Mouse (Mus musculus) brain, embryonic 18.5 days (tissue): ENCODE results near the gene Tmprss9.
"Not testable (repeated sequence)": the region's sequence is repeated elsewhere in the genome, so short reads cannot be mapped to it uniquely, and the experiment has no call there.

Source experiments
- DNase-seq: peaks from one replicate; pipeline ENCODE4 v3.0.0-alpha.2; 2012; ENCODE audit warnings: low read depth, low spot score

Tmprss9 gene

DNA sequence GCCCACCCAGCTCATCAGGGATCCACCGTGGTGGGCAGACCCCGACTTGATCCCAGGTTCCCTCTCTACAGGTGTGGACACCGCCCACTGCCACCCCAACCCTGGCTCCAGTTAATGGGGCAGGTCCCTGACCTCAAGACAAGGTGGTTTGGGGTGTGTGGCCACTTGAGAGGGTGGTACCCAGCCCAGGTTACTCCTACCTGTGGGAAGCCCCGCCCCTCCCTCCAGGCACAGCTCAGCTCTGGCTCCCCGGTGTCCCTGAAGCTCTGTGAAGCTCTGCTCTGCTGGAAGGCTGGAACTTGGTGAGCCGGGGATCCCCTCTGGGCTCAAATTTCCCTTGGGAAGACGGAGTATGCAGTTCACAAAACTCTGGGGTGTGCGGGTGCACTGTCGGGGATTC lies at the start of gene Tmprss9:
Gene Tmprss9, plus strand, starts transcription at position 268 of the 400 bp plus-strand sequence.
- DNase-seq, result no peak

DNA sequence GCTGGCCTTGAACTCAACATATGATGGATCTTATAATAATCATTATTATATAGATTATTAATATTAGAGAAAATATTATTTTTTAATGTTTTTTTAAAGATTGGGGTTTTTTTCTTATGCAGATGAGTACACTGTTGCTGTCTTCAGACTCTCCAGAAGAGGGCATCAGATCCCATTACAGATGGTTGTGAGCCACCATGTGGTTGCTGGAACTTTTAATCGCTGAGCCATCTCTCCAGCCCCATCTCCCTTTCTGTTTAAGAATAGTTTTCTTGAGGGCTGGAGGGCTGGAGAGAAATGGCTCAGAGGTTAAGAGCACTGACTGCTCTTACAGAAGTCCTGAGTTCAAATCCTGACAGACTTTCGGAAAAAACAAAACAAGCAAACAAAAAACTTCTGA lies 49.7 kb upstream of the Tmprss9 start:
- DNase-seq, result no peak

DNA sequence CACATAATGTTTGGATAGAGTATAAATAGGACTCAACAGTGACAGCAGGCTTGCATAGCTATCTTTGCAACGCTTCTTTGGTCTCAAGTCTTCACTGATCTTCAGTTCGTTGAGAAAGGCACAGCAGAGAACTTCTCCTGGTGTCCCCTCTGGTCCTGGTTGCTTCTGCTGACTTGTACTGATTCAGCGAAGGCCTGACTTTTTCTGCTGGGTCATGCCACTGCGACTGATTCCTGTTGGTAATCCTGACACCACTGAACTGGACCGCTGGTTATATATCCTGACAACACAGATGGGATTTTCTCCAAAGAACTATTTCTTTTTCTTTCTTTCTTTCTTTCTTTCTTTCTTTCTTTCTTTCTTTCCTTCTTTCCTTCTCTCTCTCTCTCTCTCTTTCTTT lies 49.1 kb upstream of the Tmprss9 start:
- no peak for DNase-seq

DNA sequence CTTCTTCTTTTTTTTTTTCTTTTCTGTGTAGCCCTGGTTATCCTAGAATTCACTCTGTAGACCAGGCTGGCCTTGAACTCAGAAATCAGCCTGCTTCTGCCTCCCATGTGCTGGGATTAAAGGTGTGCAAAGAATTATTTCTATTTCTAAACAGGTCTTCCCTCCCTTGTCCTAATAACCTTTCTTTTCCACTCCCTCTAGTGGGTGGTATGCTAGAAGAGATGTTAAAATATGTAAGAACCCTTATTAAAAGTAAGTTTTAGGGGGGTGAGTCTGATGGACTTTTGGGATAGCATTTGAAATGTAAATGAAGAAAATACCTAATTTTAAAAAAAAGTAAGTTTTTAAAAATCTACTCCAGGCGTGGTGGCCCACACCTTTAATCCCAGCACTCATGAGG lies 48.3 kb upstream of the Tmprss9 start:
- no peak for DNase-seq

DNA sequence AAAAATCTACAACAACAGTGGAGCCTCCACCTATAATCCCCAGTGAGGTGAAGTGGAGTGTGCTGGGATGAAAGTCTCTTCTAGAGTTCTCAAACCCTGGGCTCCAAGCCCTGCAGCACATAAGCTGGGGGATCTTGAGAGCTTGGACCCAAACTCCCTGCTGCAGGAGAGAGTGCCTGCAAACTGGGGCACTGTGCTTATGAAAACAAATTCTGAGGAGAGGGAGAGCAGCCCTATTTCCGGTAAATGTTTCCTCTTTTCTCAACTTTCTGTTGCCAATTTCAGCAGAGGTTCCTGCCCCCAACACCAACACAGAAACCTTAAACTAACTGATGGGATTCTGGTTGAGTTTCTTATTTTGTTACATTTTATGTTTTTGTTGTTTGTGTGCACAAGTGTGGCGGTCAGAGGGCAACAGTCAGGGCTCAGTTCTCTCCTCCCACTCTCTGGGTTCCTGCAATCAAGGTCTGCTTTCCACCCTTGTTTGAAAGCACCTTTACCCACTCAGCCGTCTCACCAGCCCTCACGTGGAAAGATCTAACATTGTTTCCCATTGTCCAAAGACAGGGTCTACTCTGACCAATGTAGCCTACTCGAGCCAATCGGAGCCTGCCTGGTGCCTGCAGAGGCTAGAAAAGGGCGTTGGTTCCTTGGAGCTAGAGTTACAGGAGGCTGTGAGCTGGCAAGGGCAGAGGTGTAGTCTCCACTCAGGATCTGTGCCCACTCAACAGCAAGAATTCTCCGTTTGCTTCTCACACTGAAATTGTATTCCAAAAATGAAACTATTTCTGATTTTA lies 47.6 kb upstream of the Tmprss9 start:
- DNase-seq, result no peak

DNA sequence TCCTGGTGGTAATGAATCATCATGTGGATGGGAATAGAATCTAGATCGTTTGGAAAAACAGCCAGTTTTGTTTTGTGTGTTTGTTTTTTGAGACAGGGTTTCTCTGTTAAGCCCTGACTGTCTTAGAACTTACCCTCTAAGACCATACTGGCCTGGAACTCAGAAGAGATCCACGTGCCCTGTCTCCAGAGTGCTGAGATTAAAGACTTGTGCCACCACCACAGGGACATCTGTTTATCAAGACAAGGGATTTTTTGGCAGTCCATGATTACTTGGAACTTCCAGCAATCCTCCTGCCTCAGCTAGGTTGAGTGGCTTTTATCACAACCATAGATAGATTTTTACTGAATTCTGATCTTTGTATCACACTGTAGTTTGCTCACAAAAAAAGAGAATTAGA lies 46.8 kb upstream of the Tmprss9 start:
- DNase-seq, result no peak

DNA sequence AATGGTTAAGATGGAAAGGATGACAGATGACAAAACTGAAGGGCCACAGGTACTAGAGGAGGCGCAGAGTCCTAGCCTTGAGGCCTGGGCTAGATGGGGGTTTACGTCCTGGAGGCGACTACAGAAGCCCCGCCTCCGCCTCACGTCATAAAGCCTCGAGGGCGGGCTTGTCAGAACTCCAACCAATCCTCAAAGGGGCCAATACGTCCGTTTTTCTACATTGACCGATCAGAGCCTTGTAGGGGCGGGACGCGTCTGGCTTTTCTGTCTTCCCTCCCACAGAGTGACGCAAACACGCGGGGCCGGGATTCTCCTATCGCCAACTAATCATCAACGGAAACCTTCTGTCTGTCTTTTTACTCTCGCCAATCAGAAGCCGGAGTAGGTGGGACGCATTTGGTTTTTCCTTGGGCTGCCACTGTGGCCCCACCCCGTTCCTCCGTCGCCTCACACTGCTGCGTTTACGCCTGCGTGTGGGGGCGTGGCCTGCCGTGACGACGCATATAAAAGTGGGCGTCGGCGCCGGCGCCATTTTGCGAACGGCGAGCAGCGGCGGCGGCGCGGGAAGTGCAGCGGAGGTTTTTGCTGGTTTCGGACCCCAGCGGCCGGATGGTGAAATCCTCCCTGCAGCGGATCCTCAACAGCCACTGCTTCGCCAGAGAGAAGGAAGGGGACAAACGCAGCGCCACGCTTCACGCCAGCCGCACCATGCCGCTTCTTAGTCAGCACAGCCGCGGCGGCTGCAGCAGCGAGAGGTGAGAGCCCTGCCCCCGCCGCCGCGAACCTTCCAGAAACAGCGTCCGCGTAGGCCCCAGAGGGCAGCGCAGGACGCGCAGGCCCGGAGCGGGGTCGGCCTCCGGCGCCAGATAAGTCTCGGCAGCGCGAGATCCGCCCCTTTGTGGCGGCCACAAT lies 45.2 kb upstream of the Tmprss9 start, which contains the start of gene Oaz1:
Gene Oaz1, plus strand, starts transcription at position 506 of the 912 bp plus-strand sequence.
- peak; percentile 100 for DNase-seq

DNA sequence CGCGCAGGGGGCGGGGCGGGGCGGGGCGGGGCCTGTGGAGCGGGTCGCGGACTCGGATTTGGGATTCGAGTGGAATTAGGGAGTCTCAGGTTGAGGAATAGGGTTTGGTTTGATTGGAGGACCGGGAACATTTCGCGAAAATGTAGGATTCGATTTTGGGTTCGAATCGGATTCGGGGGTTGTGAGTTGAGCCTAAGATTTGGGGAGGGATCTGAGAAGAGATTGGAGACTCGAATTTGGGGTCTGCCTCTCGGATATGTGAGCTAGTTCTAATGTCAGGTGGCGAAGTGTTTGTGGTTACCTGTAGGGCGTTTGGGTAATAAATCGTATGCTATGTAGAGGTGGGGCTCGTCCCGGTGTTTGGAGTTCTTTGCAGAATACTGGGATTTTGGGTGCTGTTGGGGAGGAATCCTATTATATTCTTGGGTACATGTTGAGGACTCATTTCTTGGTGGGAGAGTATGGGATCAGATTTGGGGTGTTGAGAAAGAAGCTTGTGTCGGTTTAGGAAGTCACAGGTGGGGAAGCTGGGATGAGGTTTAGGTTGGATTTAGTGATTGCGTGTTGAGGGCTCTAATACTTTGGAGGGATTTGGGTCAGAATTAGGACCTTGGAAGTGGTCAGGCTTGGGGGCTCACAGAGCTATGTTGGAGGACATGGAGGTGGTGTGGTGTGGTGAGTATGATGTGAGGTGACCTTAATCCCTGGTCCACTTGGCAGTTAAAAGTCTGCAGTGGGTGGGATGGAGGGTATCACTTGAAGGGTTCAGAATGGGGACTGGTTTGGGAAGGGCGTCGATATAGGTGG lies 44.4 kb upstream of the Tmprss9 start:
- DNase-seq, result no peak

DNA sequence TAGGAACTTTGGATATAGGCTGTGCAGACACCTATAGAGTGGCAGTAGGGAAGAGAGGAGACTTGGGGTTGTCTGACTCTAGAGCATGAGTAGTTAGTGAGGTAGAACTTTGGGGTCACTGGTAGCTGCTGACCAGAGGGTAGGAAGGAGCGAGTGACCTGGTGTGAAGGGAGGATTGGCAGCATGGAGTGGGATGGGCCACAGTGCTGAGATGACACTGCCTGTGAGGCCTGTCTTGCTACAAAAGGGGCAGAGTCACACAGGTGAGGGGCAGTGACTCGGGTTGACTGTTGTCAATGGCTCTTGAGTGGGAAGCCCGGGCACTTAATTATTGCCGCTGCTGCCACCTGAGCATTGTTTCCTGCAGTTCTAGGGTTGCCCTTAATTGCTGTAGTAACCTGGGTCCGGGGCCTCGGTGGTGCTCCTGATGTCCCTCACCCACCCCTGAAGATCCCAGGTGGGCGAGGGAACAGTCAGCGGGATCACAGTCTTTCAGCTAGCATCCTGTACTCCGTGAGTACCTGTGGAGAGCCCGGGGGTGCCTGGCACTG lies 43.7 kb upstream of the Tmprss9 start:
- DNase-seq, result no peak

DNA sequence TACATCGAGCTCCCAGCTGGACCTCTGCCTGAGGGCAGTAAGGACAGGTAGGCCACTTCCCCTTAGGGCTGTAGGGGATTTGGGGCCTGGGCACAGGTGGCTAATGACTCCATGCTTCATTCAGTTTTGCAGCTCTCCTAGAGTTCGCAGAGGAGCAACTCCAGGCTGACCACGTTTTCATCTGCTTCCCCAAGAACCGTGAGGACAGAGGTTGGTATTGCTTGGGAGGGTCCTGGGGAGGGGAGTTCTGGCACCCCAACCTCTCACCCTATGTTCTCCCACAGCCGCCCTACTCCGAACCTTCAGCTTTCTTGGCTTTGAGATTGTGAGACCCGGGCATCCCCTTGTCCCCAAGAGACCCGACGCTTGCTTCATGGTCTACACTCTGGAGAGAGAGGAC lies 43.1 kb upstream of the Tmprss9 start:
- DNase-seq, result not testable (repeated sequence)

DNA sequence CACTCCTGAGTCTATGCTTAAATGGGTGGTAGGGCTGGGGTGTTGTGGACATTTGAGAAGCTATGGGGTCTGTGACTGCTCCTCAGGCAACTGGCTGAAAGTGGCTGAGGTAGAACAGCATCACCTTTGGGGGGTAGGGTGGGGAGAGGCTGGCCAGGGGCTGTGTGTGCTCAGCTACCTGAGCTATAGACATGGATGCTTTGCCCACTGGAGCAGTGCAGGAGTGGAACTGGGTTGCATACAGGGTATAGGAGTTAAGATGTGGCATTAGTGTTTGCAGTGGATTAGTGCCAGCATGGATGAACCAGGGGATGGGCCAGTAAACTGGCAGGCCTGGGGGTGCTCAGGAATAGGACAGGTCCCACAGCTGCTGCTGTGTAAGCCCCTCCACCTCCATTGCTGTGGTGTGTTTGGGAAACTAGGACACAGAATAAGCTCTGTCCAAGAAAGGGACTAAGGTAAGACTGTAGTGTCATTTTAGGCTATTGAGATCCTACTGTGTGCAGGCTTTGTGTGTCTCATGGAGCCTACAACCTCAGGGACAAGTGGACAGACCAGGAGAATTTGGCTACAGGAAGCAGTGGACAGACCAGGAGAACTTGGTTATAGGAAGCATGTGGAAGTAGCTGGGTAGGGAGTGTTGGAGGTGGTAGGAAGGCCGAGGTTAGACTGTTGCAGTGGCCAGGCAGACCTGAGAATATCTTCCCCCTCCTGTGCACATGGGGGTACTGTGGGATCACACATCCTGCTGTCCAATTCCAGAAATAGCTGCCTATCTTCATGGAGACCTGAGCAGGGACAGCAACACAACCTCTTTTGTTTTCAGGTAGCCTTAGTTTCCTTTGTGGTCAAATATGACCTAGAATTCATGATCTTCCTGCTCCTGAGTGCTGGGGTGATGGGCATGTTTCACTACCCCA lies 42.0 kb upstream of the Tmprss9 start:
- DNase-seq, result no peak

DNA sequence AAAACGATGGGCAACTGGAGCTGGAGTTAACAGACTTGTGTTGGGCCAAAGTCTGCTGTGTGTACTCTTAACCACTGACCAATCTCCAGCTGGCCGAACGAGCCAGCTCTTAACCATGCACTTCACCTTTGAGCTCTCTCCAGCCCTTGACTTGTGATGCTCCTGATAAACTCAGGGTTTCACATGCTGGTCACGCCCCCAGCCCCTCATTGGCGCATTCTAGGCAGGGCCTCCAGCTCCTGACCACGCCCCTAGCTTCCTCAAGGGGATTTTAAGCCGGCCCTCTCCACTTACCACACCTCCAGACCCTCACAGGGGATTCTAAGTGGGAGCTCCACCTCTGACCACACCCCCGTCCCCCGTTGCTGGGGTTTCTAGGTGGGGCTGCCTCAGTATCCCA lies 40.5 kb upstream of the Tmprss9 start:
- DNase-seq, result no peak

DNA sequence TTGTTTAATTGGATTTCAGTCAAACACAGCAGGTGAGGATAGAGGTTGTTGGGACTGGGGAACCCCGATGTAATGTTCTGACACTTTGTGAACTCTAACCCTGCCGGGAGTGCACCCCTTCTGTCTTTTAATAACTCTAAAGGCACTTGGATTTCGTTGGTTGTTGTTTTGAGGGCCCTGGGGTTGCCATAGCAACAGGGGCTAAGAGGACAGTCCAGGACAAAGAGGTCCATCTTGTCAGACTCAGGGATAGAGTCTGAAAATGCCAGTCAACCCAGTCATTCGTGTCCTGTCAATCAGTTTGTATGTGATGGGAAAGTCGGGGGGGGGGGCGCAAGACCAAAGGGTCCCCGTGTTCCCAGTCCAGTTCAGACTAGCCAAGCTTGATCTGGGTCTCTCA lies 38.8 kb upstream of the Tmprss9 start:
- DNase-seq, result no peak

DNA sequence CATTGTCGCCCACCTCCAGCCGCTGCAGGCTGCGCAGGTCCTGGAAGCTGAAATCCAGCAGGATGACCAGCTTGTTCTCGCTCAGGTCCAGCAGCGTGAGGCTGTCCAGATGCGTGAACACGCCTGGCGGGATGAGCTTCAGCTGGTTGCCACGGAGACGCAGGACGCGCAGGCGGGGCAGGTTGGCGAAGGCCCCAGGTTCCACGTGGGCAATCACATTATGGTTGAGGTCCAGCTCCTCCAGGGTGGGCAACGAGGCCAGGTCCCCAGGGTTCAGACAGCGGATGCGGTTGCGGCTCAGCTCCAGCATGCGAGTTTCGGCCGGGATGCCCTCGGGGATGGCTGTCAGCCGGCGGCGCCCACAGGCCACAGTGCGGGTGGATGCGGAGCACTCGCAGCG lies 36.0 kb upstream of the Tmprss9 start:
- DNase-seq, result no peak

DNA sequence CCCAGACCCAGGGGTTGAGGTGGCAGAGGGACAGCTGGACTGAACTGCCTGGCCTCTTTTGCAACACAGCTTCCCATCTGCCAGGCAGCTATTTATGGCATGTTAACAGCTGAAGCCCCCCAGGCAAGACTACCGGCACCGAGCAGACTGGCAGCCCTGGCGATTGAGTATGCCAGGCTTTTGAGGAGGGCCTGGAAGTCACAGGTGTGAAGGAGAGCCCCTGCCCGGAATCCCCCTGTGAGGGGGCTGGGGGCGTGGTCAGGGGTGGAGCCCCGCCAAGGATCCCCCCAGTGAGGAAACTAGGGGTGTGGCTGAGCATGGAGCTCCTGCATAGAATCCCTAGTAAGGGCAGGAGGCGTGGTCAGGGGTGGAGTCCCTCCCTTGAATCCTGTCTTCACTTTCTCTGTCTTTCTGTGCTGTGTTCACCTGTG lies 34.7 kb upstream of the Tmprss9 start:
- no peak for DNase-seq

DNA sequence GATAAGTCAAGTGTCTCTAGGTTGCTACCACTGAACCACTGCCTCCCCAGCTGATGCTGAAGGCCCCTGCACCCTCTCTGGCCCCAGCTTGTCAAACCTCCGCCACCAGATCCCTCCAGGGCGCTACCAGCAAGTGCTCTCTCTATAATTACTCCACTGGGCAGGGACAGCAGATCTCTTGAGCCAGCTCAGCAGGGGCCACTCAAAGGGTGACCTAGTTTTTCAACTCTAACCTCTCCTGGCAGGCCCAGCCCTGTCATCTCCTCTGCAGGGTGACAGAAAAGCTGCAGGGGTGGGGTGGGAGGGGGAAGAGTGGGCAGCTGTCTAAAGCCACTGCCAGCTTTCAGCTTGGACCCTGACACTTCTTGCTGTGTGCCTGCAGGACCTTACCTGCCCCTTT lies 33.8 kb upstream of the Tmprss9 start:
- DNase-seq, result no peak

DNA sequence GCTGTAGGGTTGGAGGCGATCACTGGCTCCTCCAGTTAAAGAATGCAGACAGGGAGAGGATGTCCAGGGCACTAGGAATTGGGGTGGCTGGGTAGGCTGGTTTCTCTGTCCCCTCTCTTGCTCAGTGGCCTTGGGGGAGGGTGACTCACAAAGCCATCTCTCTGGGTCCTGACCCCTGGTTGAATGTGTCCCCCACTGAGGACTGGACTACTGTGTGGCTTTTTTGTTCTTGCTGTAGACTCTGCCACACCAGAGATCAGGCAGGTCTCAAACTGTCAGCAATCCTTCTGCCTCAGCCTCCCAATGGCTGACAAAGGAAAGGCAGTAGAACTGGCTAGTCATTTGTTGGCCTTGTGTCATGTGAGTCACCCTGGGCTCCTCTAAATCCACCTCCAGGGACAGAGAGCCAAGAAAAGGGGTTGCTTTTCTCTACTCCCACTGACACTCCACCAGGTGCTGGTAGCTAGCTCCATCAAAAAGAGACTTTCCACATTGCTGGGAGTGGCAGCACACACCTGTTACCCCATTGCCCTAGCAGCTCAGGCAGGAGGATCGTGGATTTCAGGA lies 33.2 kb upstream of the Tmprss9 start:
- no peak for DNase-seq

DNA sequence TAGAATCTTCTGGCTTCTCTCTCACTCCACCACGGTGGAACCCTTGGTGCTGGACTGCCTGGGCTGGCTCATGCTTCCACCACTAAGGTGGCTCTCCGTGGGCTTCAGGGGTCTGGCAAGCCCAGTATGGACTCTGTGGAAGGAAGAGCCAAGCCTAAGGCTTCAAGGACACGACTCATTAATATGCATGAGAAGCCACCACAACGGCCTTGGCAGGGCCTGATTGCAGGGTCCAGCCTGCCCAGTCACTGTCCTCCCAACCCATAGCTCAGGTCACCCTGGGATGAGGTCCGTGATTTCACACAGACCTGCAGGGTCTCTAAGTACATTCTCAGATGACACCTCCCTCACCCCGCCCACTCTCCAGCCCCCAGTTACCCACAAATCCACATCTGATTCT lies 31.8 kb upstream of the Tmprss9 start:
- no peak for DNase-seq

DNA sequence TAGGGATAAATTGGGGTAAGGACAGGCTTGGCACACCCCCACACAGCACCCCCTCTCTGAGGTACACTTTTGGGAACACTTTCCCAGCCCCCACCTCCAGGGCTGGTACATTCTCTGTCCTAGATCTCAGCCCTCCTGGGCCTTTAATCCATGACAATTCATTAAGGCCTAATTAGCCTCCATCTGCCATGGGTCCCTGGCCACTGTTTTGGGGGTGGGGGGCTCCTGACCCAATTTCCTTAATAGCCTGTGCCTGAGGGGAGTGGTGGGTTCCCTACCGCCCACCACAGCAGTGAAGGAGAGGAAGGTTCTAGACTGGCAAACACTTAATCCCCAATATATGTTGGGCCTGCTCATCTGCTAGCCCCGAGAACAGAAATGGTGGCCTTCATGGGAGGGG lies 30.0 kb upstream of the Tmprss9 start:
- DNase-seq, result no peak

DNA sequence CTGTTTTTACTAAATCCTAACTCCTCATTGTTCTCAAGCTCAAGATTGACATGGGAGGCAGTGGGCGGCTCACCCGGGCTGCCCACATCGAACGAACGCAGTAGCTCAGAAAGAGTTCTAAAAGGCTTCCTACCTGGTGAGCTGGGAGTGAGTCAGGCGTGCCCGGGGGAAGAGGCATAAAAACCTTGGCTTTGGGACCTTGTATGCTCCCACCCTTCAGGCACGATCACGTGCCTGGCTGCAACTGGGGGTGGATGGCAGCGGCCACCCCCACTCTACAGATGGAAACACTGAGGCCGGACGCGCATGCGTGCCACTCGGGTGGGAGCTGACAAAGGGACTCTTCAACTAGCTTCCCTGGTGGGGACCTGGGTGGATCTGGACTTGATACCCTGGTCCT lies 29.3 kb upstream of the Tmprss9 start:
- DNase-seq, result no peak
